Mouse (Mus musculus) embryonic facial prominence, embryonic 14.5 days (tissue): ENCODE measurements around the gene Rnase10. TPM values are rescaled to one million over a fixed set of nuclear protein-coding genes. Genes with fewer than 3 reads are reported as not detected.
A peak's percentile ranks its signal among the peaks of the same experiment; 100 is the strongest.

ENCODE experiments used
- ATAC-seq: fragments of 200-750 bp; cut with Nextera tagmentation; 2 replicates; pipeline ENCODE4 v1.8.0; 2017; ENCODE audit warnings: low read depth, moderate number of reproducible peaks, moderate TSS enrichment
- DNase-seq: peaks from one replicate; pipeline ENCODE4 v3.0.0-alpha.2; 2015; ENCODE audit warnings: low spot score
- H3K27ac ChIP-seq: fragments of 300-500 bp; sonication (generic); replicated peaks from 2 replicates; pipeline ENCODE4 v1.5.1; 2014; ENCODE audit warnings: low read depth, mild to moderate bottlenecking, low read length, moderate library complexity
- H3K27me3 ChIP-seq: fragments of 300-500 bp; sonication (generic); replicated peaks from 2 replicates; pipeline ENCODE4 v1.6.1; 2014; ENCODE audit warnings: low read length; ENCODE audit not compliant: control insufficient read depth, insufficient read depth
- H3K36me3 ChIP-seq: fragments of 300-500 bp; sonication (generic); 2 replicates; pipeline ENCODE4 v1.6.1; 2014; ENCODE audit warnings: low read length, mixed read lengths; ENCODE audit not compliant: control insufficient read depth, insufficient read depth
- H3K4me1 ChIP-seq: fragments of 300-500 bp; sonication (generic); 2 replicates; pipeline ENCODE4 v1.6.1; 2014; ENCODE audit warnings: antibody characterized with exemption, low read length; ENCODE audit not compliant: control insufficient read depth, insufficient read depth
- H3K4me2 ChIP-seq: fragments of 300-500 bp; sonication (generic); 2 replicates; pipeline ENCODE4 v1.6.1; 2014; ENCODE audit warnings: low read depth, mild to moderate bottlenecking, low read length, moderate library complexity, mixed read lengths
- H3K4me3 ChIP-seq: fragments of 300-500 bp; sonication (generic); 2 replicates; pipeline ENCODE4 v1.5.1; 2014; ENCODE audit warnings: low read depth, mild to moderate bottlenecking, low read length
- H3K9ac ChIP-seq: fragments of 300-500 bp; sonication (generic); 2 replicates; pipeline ENCODE4 v1.6.1; 2014; ENCODE audit warnings: low read depth, mild to moderate bottlenecking, low read length, moderate library complexity, mixed read lengths
- H3K9me3 ChIP-seq: fragments of 300-500 bp; sonication (generic); 2 replicates; pipeline ENCODE4 v1.6.1; 2016; ENCODE audit warnings: low read length; ENCODE audit not compliant: control insufficient read depth
- WGBS: fragments of 180-500 bp; shearing (Covaris S2); extraction: QIAGEN DNeasy Blood & Tissue Kit; methylation state at CpG from one replicate; pipeline ENCODE4 v1.1.7; 2014; 5-methylcytosine and 5-hydroxymethylcytosine counted together
- polyA plus RNA-seq: library from polyadenylated mRNA; unstranded; fragments of >200 nt; fragmentation: Nextera tagmentation; extraction: Ambion mirVana; gene quantifications from 2 replicates; pipeline ENCODE4 v1.2.1, GENCODE M21; 2014

Rnase10 gene
- polyA plus RNA-seq, 1 experiment from 2014 or later: 0.29 TPM

GRCm38 (mm10) chr14:51023457-51023856, 15.9 kb downstream of the Rnase10 start:
- Histone ChIP-seq H3K4me1 (no peaks in the 10 kb centered on the region), H3K27me3 (no peaks in the 10 kb centered on the region), H3K36me3 (no peaks in the 10 kb centered on the region), H3K4me2 (no peak overlapping the region), H3K4me3 (no peak overlapping the region), H3K27ac (no peak overlapping the region), H3K9ac (no peak overlapping the region), H3K9me3 (no peaks in the 10 kb centered on the region)
- WGBS: 77% methylated on average over 4 of the region's 4 CpGs
- DNase-seq: no peak
- no peak for ATAC-seq

GRCm38 (mm10) chr14:51024820-51025219, 17.3 kb downstream of the Rnase10 start:
- H3K36me3 ChIP-seq: no peaks in the 10 kb centered on the region
- no peaks in the 10 kb centered on the region for H3K4me1 ChIP-seq
- DNase-seq (no peak), ATAC-seq (no peak)
- no peaks in the 10 kb centered on the region for H3K9me3 ChIP-seq
- H3K27me3 ChIP-seq: no peaks in the 10 kb centered on the region
- no peak overlapping the region for H3K27ac ChIP-seq
- no peak overlapping the region for H3K4me2 ChIP-seq
- no peak overlapping the region for H3K9ac ChIP-seq
- no peak overlapping the region for H3K4me3 ChIP-seq
- 79% methylated on average over 1 of the region's 1 CpGs for WGBS

- Histone ChIP-seq H3K9me3 (no peaks in the 10 kb centered on the region), H3K4me1 (no peaks in the 10 kb centered on the region), H3K27ac (no peak overlapping the region), H3K4me3 (no peak overlapping the region), H3K36me3 (no peaks in the 10 kb centered on the region), H3K27me3 (no peaks in the 10 kb centered on the region), H3K4me2 (no peak overlapping the region), H3K9ac (no peak overlapping the region)
- WGBS: 34% methylated on average over 5 of the region's 5 CpGs
- DNase-seq (peak; percentile 88), ATAC-seq (0 out of 2 replicates have a peak, but pooled peaks have one; percentile 15)
These were observed 19.0 kb downstream of the Rnase10 start for GRCm38 (mm10) chr14:51026391-51027133.

GRCm38 (mm10) chr14:51027387-51028155, 20.0 kb downstream of the Rnase10 start:
- DNase-seq: no peak
- H3K36me3 ChIP-seq: no peaks in the 10 kb centered on the region
- 48% methylated on average over 3 of the region's 3 CpGs for WGBS

GRCm38 (mm10) chr14:51035206-51035605, 27.7 kb downstream of the Rnase10 start:
- no peak overlapping the region for H3K4me2 ChIP-seq
- DNase-seq: no peak
- H3K9me3 ChIP-seq: 0 out of 2 replicates have a peak, but pooled peaks cover 3% of the 10 kb centered on the region
- no peaks in the 10 kb centered on the region for H3K4me1 ChIP-seq
- H3K36me3 ChIP-seq: no peaks in the 10 kb centered on the region
- WGBS: 35% methylated on average over 1 of the region's 1 CpGs
- H3K9ac ChIP-seq: no peak overlapping the region
- H3K27me3 ChIP-seq: no peaks in the 10 kb centered on the region
- no peak overlapping the region for H3K27ac ChIP-seq
- H3K4me3 ChIP-seq: no peak overlapping the region
- ATAC-seq: no peak

More at GRCm38 (mm10) chr14:51027387-51028155, 20.0 kb downstream of the Rnase10 start:
- Histone ChIP-seq H3K9me3 (0 out of 2 replicates have a peak, but pooled peaks cover 3% of the 10 kb centered on the region), H3K4me1 (no peaks in the 10 kb centered on the region), H3K27ac (no peak overlapping the region), H3K4me3 (no peak overlapping the region), H3K4me2 (no peak overlapping the region), H3K27me3 (no peaks in the 10 kb centered on the region), H3K9ac (no peak overlapping the region)
- no peak for ATAC-seq

GRCm38 (mm10) chr14:51036214-51036613, 28.7 kb downstream of the Rnase10 start:
- 82% methylated on average over 4 of the region's 4 CpGs for WGBS
- no peak overlapping the region for H3K9ac ChIP-seq
- H3K9me3 ChIP-seq: 0 out of 2 replicates have a peak, but pooled peaks cover 3% of the 10 kb centered on the region
- no peak overlapping the region for H3K4me2 ChIP-seq
- H3K27ac ChIP-seq: no peak overlapping the region
- ATAC-seq (no peak), DNase-seq (no peak)
- H3K27me3 ChIP-seq: no peaks in the 10 kb centered on the region
- no peak overlapping the region for H3K4me3 ChIP-seq
- H3K36me3 ChIP-seq: no peaks in the 10 kb centered on the region
- no peaks in the 10 kb centered on the region for H3K4me1 ChIP-seq

GRCm38 (mm10) chr14:51041769-51042168, 34.2 kb downstream of the Rnase10 start, which contains the start of gene Rnase9:
Gene Rnase9 (minus strand): TSS chr14:51041869.
- H3K4me2 ChIP-seq: no peak within 1 kb of the TSS
- H3K4me3 ChIP-seq: no peak within 1 kb of the TSS
- no peaks in the 10 kb centered on the region for H3K36me3 ChIP-seq
- 71% methylated on average over 6 of the region's 6 CpGs for WGBS
- no peak for DNase-seq
- no peaks in the 10 kb centered on the region for H3K27me3 ChIP-seq
- ATAC-seq: no peak
- H3K4me1 ChIP-seq: no peaks in the 10 kb centered on the region
- H3K9me3 ChIP-seq: no peaks in the 10 kb centered on the region
- no peak within 1 kb of the TSS for H3K9ac ChIP-seq
- H3K27ac ChIP-seq: no peak within 1 kb of the TSS

GRCm38 (mm10) chr14:51047846-51048245, 40.3 kb downstream of the Rnase10 start:
- no peak overlapping the region for H3K4me3 ChIP-seq
- DNase-seq: no peak

More at GRCm38 (mm10) chr14:51047846-51048245, 40.3 kb downstream of the Rnase10 start:
- Histone ChIP-seq H3K27me3 (no peaks in the 10 kb centered on the region), H3K4me1 (no peaks in the 10 kb centered on the region), H3K36me3 (no peaks in the 10 kb centered on the region), H3K9ac (no peak overlapping the region), H3K27ac (no peak overlapping the region), H3K9me3 (no peaks in the 10 kb centered on the region), H3K4me2 (no peak overlapping the region)
- WGBS: 32% methylated on average over 5 of the region's 5 CpGs
- no peak for ATAC-seq
